Mouse (Mus musculus) heart, postnatal 0 days (tissue): ENCODE data around the gene Grm4. TPM values are rescaled to one million over a fixed set of nuclear protein-coding genes. Genes with fewer than 3 reads are reported as not detected.

Source experiments
- ATAC-seq: fragments of 200-750 bp; cut with Nextera tagmentation; 2 replicates; pipeline ENCODE4 v1.8.0; 2017; ENCODE audit warnings: low read depth, moderate number of reproducible peaks, moderate library complexity; ENCODE audit not compliant: insufficient read depth
- DNase-seq: peaks from one replicate; pipeline ENCODE4 v3.0.0-alpha.2; 2016; ENCODE audit warnings: low spot score
- H3K27ac ChIP-seq: fragments of 300-500 bp; sonication (generic); 2 replicates; pipeline ENCODE4 v1.5.1; 2014; ENCODE audit warnings: low read depth, mild to moderate bottlenecking
- H3K27me3 ChIP-seq: fragments of 300-500 bp; sonication (generic); 2 replicates; pipeline ENCODE4 v1.6.1; 2014; ENCODE audit warnings: low read length, mixed read lengths; ENCODE audit not compliant: control insufficient read depth, insufficient read depth
- H3K36me3 ChIP-seq: fragments of 300-500 bp; sonication (generic); replicated peaks from 2 replicates; pipeline ENCODE4 v1.6.1; 2014; ENCODE audit warnings: low read length, mixed read lengths; ENCODE audit not compliant: control insufficient read depth, insufficient read depth
- H3K4me1 ChIP-seq: fragments of 300-500 bp; sonication (generic); 2 replicates; pipeline ENCODE4 v1.6.1; 2014; ENCODE audit warnings: antibody characterized with exemption; ENCODE audit not compliant: control insufficient read depth, insufficient read depth
- H3K4me2 ChIP-seq: fragments of 300-500 bp; sonication (generic); 2 replicates; pipeline ENCODE4 v1.6.1; 2014; ENCODE audit warnings: low read depth, mild to moderate bottlenecking, low read length, moderate library complexity
- H3K4me3 ChIP-seq: fragments of 300-500 bp; sonication (generic); 2 replicates; pipeline ENCODE4 v1.5.1; 2014; ENCODE audit warnings: low read depth, low read length
- H3K9ac ChIP-seq: fragments of 300-500 bp; sonication (generic); replicated peaks from 2 replicates; pipeline ENCODE4 v1.6.1; 2014; ENCODE audit warnings: low read depth, low read length, mixed read lengths
- H3K9me3 ChIP-seq: fragments of 300-500 bp; sonication (generic); replicated peaks from 2 replicates; pipeline ENCODE4 v1.6.1; 2016; ENCODE audit warnings: low read length; ENCODE audit not compliant: control insufficient read depth
- CTCF ChIP-seq: IDR thresholded peaks from 2 replicates; pipeline ENCODE4 v1.5.1; 2016; ENCODE audit warnings: antibody characterized with exemption, control low read depth, low read depth
- EP300 ChIP-seq: IDR thresholded peaks from 2 replicates; pipeline ENCODE4 v1.6.1; 2016; ENCODE audit warnings: antibody characterized with exemption, low read depth
- WGBS: fragments of 180-500 bp; shearing (Covaris S2); extraction: QIAGEN DNeasy Blood & Tissue Kit; methylation state at CpG from one replicate; pipeline ENCODE4 v1.1.7; 2014; 5-methylcytosine and 5-hydroxymethylcytosine counted together
- polyA plus RNA-seq: library from polyadenylated mRNA; unstranded; fragments of >200 nt; fragmentation: Nextera tagmentation; extraction: Ambion mirVana; gene quantifications from 2 replicates; pipeline ENCODE4 v1.2.1, GENCODE M21; 2015
- total RNA-seq: library from RNA; depleted of rRNA; stranded (reverse); fragments of >200 nt; gene quantifications from 2 replicates; pipeline ENCODE4 v1.2.3, GENCODE M21; 2014; ENCODE audit warnings: low replicate concordance

The Grm4 gene
- total and polyA plus RNA-seq, 2 experiments from 2014 or later: 0.03 TPM; not detected in 1

DNA sequence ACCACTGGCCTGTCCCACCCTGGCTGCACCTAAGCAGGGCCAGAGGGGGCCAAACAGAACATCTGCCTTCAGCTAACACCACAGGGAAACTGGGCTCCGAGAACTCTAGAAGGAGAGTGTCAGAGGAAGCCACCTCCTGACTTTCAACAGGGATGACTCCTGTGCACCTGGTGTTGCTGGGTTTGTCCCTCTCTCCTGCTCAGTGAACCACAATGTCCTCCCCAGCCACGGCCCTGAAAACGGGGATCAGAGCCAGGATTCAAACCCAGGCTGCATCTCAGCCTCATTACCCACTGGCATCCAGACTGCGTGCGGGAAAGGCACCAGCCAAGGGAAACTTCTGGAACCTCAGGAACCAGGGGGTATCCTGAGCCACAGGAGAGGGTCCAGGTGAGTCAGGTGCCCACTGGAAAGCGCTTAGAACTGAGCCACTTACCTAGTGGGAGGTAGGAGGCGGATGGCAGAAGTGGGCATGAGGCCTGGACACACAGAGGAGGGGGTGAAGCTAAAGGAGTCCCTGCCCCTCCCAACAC, 26.1 kb downstream of the Grm4 start:
- Histone ChIP-seq H3K4me1 (no peaks in the 10 kb centered on the region), H3K9me3 (no peaks in the 10 kb centered on the region), H3K27ac (no peak overlapping the region), H3K27me3 (peaks cover 9% of the 10 kb centered on the region; the same call in 1 of the 2 replicates), H3K36me3 (no peaks in the 10 kb centered on the region), H3K4me2 (no peak overlapping the region), H3K9ac (no peak overlapping the region), H3K4me3 (no peak overlapping the region)
- WGBS: 67% methylated on average over 7 of the region's 7 CpGs
- ATAC-seq (no peak), DNase-seq (no peak)
- TF ChIP-seq EP300 (no peak), CTCF (no peak)

DNA sequence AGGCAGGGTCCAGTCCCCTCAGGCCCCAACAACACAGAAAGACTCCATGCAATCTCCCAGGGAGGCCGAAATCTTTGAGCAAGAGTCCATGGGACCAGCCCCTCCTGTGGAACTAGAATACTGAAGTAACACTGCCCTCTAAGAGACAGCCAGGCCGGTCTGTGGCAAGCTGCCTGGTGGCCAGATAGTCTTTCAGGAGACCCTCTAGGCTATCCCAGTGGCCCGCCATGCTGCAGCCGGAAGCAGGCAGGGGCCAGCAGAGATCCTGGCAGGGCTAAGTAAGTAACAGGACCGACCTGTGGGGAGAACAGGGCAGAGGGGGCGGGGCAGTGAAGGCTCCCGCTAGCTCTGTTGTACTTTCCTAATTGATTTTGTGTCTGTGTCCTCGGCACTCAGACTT, 27.2 kb downstream of the Grm4 start:
- H3K27me3 ChIP-seq: peaks cover 6% of the 10 kb centered on the region; the same call in 1 of the 2 replicates
- no peak overlapping the region for H3K9ac ChIP-seq
- H3K36me3 ChIP-seq: no peaks in the 10 kb centered on the region
- TF ChIP-seq CTCF (no peak), EP300 (no peak)
- ATAC-seq: no peak
- H3K9me3 ChIP-seq: no peaks in the 10 kb centered on the region
- no peak overlapping the region for H3K27ac ChIP-seq
- H3K4me2 ChIP-seq: no peak overlapping the region
- 47% methylated on average over 8 of the region's 8 CpGs for WGBS
- H3K4me1 ChIP-seq: no peaks in the 10 kb centered on the region
- no peak overlapping the region for H3K4me3 ChIP-seq
- no peak for DNase-seq

DNA sequence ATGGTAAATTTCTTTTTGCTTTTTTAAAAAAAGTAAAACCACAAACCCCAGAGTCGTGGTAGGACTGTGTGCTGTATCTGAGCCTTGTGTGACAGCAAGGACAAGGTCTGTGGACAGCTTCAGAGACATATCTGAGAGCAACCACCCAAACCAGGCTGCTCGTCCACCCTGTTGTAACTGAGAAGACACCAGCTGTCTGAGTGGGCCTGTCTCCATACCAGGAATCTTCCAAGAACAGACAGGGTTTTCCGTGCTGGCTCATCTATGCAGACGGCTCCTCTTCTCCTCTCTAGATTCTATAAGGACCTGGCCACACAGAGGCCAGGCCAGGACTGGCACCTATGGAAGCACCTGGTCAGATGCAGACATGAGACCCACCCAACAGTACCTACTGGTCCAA, 27.8 kb downstream of the Grm4 start:
- Histone ChIP-seq H3K27ac (no peak overlapping the region), H3K4me1 (no peaks in the 10 kb centered on the region), H3K27me3 (peaks cover 3% of the 10 kb centered on the region; the same call in 1 of the 2 replicates), H3K36me3 (no peaks in the 10 kb centered on the region), H3K4me2 (no peak overlapping the region), H3K9ac (no peak overlapping the region), H3K9me3 (no peaks in the 10 kb centered on the region), H3K4me3 (no peak overlapping the region)
- DNase-seq: no peak
- 67% methylated on average over 4 of the region's 4 CpGs for WGBS
- TF ChIP-seq CTCF: no peak
- no peak for TF ChIP-seq EP300
- no peak for ATAC-seq

DNA sequence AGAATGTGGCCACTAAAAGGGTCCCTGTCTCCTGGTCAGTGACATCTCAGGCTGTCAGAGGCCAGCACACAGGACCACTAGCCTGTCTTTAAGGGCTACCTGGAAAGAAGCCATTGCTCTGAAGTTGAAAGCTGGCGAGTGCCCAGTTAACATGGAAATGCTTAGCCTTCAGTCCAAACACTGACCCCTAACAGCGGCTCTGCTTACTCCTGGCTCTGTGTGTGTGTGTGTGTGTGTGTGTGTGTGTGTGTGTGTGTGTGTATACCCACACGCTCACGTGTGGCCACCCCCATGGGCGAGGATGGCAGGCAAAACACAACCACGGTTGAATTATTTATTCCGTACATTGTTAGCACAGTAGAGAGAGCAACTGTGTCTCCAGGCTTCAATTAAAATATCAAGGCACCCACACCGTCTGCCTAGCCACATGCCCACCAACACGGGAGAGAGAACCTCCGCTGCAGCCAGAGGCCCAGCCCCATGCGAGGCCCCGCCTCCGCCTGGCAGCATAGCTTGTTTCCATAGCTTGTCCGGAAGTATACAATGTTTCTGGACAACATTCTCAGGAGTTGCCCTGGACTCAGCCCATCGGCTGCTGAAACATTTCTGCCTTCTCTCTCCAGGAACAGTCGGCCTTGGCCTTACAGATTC, 32.9 kb downstream of the Grm4 start:
- Histone ChIP-seq H3K4me1 (no peaks in the 10 kb centered on the region), H3K27me3 (0 out of 2 replicates have a peak, but pooled peaks cover 3% of the 10 kb centered on the region), H3K9ac (no peak overlapping the region), H3K4me3 (no peak overlapping the region), H3K4me2 (no peak overlapping the region), H3K36me3 (no peaks in the 10 kb centered on the region), H3K27ac (no peak overlapping the region), H3K9me3 (no peaks in the 10 kb centered on the region)
- no peak for TF ChIP-seq EP300
- TF ChIP-seq CTCF: no peak
- whole genome bisulfite sequencing: 67% methylated on average over 16 of the region's 16 CpGs
- no peak for DNase-seq
- ATAC-seq: no peak

DNA sequence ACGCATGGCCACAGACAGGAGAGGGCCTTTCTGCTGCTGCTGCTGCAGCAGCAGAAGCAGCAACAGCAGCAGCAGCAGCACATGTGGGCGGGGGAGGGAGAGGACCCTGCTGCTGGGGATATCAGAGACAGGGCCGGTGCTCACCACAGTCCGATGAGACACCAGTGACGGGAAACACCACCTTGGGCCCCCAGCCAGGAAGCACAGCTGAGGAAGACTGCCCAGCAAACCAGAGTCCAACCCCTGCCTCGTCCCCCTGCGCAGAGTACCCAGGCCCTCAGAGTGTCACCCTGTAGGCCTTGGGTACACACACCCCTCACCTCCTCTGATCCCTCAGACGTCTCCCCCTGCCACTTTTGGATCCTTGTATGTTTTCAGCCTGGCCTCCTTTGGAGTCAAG, 35.3 kb downstream of the Grm4 start:
- H3K27me3 ChIP-seq: 0 out of 2 replicates have a peak, but pooled peaks cover 3% of the 10 kb centered on the region
- H3K9me3 ChIP-seq: no peaks in the 10 kb centered on the region
- H3K4me3 ChIP-seq: no peak overlapping the region
- WGBS: 38% methylated on average over 8 of the region's 8 CpGs
- H3K9ac ChIP-seq: no peak overlapping the region
- no peak for ATAC-seq
- H3K36me3 ChIP-seq: no peaks in the 10 kb centered on the region
- H3K4me2 ChIP-seq: no peak overlapping the region
- no peak for TF ChIP-seq CTCF
- no peak for TF ChIP-seq EP300
- DNase-seq: no peak
- H3K4me1 ChIP-seq: no peaks in the 10 kb centered on the region
- H3K27ac ChIP-seq: no peak overlapping the region

DNA sequence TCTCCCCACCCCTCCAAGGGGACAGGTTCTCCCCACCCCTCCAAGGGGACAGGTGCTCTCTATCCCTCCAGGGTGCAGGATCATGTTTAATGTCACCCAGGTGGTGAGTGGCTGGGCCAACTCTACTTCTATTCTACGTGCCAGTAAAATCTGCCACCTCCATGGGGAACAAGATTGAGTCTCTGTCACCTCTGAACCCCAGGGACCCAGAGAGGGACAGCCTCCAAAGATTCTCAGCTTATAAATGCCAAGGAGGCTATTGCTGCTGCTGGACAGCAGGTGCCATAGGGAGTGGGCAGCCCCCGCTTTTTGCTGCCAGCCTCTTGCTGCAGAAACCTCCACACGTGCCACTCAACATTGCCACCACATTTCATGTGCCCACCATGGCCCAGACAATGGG, 37.6 kb downstream of the Grm4 start:
- H3K36me3 ChIP-seq: no peaks in the 10 kb centered on the region
- no peaks in the 10 kb centered on the region for H3K9me3 ChIP-seq
- H3K9ac ChIP-seq: no peak overlapping the region
- ATAC-seq: no peak
- DNase-seq: no peak
- H3K27me3 ChIP-seq: no peaks in the 10 kb centered on the region
- 74% methylated on average over 3 of the region's 3 CpGs for WGBS
- H3K4me1 ChIP-seq: no peaks in the 10 kb centered on the region
- TF ChIP-seq EP300: no peak
- no peak for TF ChIP-seq CTCF
- no peak overlapping the region for H3K27ac ChIP-seq
- no peak overlapping the region for H3K4me2 ChIP-seq
- no peak overlapping the region for H3K4me3 ChIP-seq
